Mouse (Mus musculus): ENCODE measurements at regions not wholly inside any gene's neighbourhood (a gene's known extent, or its start where the extent isn't known, plus 50 kb on each side); places are given as distances from the start of the nearest gene placed in this dataset.

- no peaks in the 10 kb centered on the region for H3K27me3 ChIP-seq (ENCODE audit: control insufficient read depth, insufficient read depth, low read length)
- no peak overlapping the region for H3K4me2 ChIP-seq (ENCODE audit: low read depth)
- H3K4me1 ChIP-seq (ENCODE audit: control insufficient read depth, insufficient read depth, low read length) = no peaks in the 10 kb centered on the region
- H3K9me3 ChIP-seq (ENCODE audit: control insufficient read depth, low read length) = no peaks in the 10 kb centered on the region
- no peak overlapping the region for H3K9ac ChIP-seq (ENCODE audit: low read length)
- ATAC-seq (ENCODE audit: insufficient read depth, low FRiP score, low TSS enrichment) = no peak
- no peak overlapping the region for H3K27ac ChIP-seq (ENCODE audit: low read depth, low read length)
- DNase-seq (ENCODE audit: low spot score) = no peak
- H3K4me3 ChIP-seq (ENCODE audit: low read depth, low read length) = no peak overlapping the region
- 84% methylated on average over 1 of the region's 1 CpGs for WGBS
- no peaks in the 10 kb centered on the region for H3K36me3 ChIP-seq (ENCODE audit: control insufficient read depth, insufficient read depth, low read length)
Observed at GRCm38 (mm10) chr10:97249760-97250159, 229.6 kb upstream of the Dcn start.

- Histone ChIP-seq H3K9ac (ENCODE audit: low read length) (no peak overlapping the region), H3K9me3 (ENCODE audit: control insufficient read depth, low read length) (no peaks in the 10 kb centered on the region), H3K4me2 (ENCODE audit: low read depth) (no peak overlapping the region), H3K27me3 (ENCODE audit: control insufficient read depth, insufficient read depth, low read length) (no peaks in the 10 kb centered on the region), H3K4me3 (ENCODE audit: low read depth, low read length) (no peak overlapping the region), H3K4me1 (ENCODE audit: control insufficient read depth, insufficient read depth, low read length) (no peaks in the 10 kb centered on the region), H3K36me3 (ENCODE audit: control insufficient read depth, insufficient read depth, low read length) (no peaks in the 10 kb centered on the region), H3K27ac (ENCODE audit: low read depth, low read length) (no peak overlapping the region)
- no peak for ATAC-seq (ENCODE audit: insufficient read depth, low FRiP score, low TSS enrichment)
- WGBS = 84% methylated on average over 2 of the region's 2 CpGs
- no peak for DNase-seq (ENCODE audit: low spot score)
Observed at GRCm38 (mm10) chr10:97250167-97250566, 229.2 kb upstream of the Dcn start.

GRCm38 (mm10) chr10:97265959-97266517 lies 213.4 kb upstream of the Dcn start:
- ATAC-seq (ENCODE audit: insufficient read depth, low FRiP score, low TSS enrichment) (no peak), DNase-seq (ENCODE audit: low spot score) (peak; percentile 59)
- Histone ChIP-seq H3K36me3 (ENCODE audit: control insufficient read depth, insufficient read depth, low read length) (no peaks in the 10 kb centered on the region), H3K4me3 (ENCODE audit: low read depth, low read length) (no peak overlapping the region), H3K27ac (ENCODE audit: low read depth, low read length) (no peak overlapping the region), H3K9ac (ENCODE audit: low read length) (no peak overlapping the region), H3K27me3 (ENCODE audit: control insufficient read depth, insufficient read depth, low read length) (no peaks in the 10 kb centered on the region), H3K4me2 (ENCODE audit: low read depth) (no peak overlapping the region), H3K4me1 (ENCODE audit: control insufficient read depth, insufficient read depth, low read length) (no peaks in the 10 kb centered on the region), H3K9me3 (ENCODE audit: control insufficient read depth, low read length) (no peaks in the 10 kb centered on the region)
- 59% methylated on average over 6 of the region's 6 CpGs for WGBS

- H3K4me2 ChIP-seq (ENCODE audit: low read depth) = no peak overlapping the region
- WGBS = 83% methylated on average over 2 of the region's 2 CpGs
- ATAC-seq (ENCODE audit: insufficient read depth, low FRiP score, low TSS enrichment) = no peak
- no peaks in the 10 kb centered on the region for H3K36me3 ChIP-seq (ENCODE audit: control insufficient read depth, insufficient read depth, low read length)
- no peaks in the 10 kb centered on the region for H3K27me3 ChIP-seq (ENCODE audit: control insufficient read depth, insufficient read depth, low read length)
- H3K27ac ChIP-seq (ENCODE audit: low read depth, low read length) = no peak overlapping the region
- DNase-seq (ENCODE audit: low spot score) = no peak
- no peaks in the 10 kb centered on the region for H3K4me1 ChIP-seq (ENCODE audit: control insufficient read depth, insufficient read depth, low read length)
- no peak overlapping the region for H3K4me3 ChIP-seq (ENCODE audit: low read depth, low read length)
- H3K9me3 ChIP-seq (ENCODE audit: control insufficient read depth, low read length) = no peaks in the 10 kb centered on the region
- no peak overlapping the region for H3K9ac ChIP-seq (ENCODE audit: low read length)
Observed at GRCm38 (mm10) chr10:97282416-97282815, 197.0 kb upstream of the Dcn start.

- Histone ChIP-seq H3K9me3 (ENCODE audit: control insufficient read depth, low read length) (no peaks in the 10 kb centered on the region), H3K9ac (ENCODE audit: low read length) (no peak overlapping the region), H3K27me3 (ENCODE audit: control insufficient read depth, insufficient read depth, low read length) (no peaks in the 10 kb centered on the region), H3K4me2 (ENCODE audit: low read depth) (no peak overlapping the region), H3K4me3 (ENCODE audit: low read depth, low read length) (no peak overlapping the region), H3K36me3 (ENCODE audit: control insufficient read depth, insufficient read depth, low read length) (no peaks in the 10 kb centered on the region), H3K4me1 (ENCODE audit: control insufficient read depth, insufficient read depth, low read length) (no peaks in the 10 kb centered on the region), H3K27ac (ENCODE audit: low read depth, low read length) (no peak overlapping the region)
- whole genome bisulfite sequencing = 84% methylated on average over 4 of the region's 4 CpGs
- DNase-seq (ENCODE audit: low spot score) = no peak
- ATAC-seq (ENCODE audit: insufficient read depth, low FRiP score, low TSS enrichment) = no peak
Observed at GRCm38 (mm10) chr10:97282841-97283496, 196.4 kb upstream of the Dcn start.

- Histone ChIP-seq H3K4me3 (ENCODE audit: low read depth, low read length) (no peak overlapping the region), H3K9me3 (ENCODE audit: control insufficient read depth, low read length) (no peaks in the 10 kb centered on the region), H3K27ac (ENCODE audit: low read depth, low read length) (no peak overlapping the region), H3K27me3 (ENCODE audit: control insufficient read depth, insufficient read depth, low read length) (no peaks in the 10 kb centered on the region), H3K36me3 (ENCODE audit: control insufficient read depth, insufficient read depth, low read length) (no peaks in the 10 kb centered on the region), H3K4me2 (ENCODE audit: low read depth) (no peak overlapping the region), H3K4me1 (ENCODE audit: control insufficient read depth, insufficient read depth, low read length) (no peaks in the 10 kb centered on the region), H3K9ac (ENCODE audit: low read length) (no peak overlapping the region)
- no peak for ATAC-seq (ENCODE audit: insufficient read depth, low FRiP score, low TSS enrichment)
- 81% methylated on average over 3 of the region's 3 CpGs for WGBS
- DNase-seq (ENCODE audit: low spot score) = no peak
Observed at GRCm38 (mm10) chr10:97304791-97305355, 174.5 kb upstream of the Dcn start.

- Histone ChIP-seq H3K27me3 (ENCODE audit: control insufficient read depth, insufficient read depth, low read length) (no peaks in the 10 kb centered on the region), H3K4me1 (ENCODE audit: control insufficient read depth, insufficient read depth, low read length) (no peaks in the 10 kb centered on the region), H3K9ac (ENCODE audit: low read length) (no peak overlapping the region), H3K27ac (ENCODE audit: low read depth, low read length) (no peak overlapping the region), H3K4me3 (ENCODE audit: low read depth, low read length) (no peak overlapping the region), H3K4me2 (ENCODE audit: low read depth) (no peak overlapping the region), H3K9me3 (ENCODE audit: control insufficient read depth, low read length) (no peaks in the 10 kb centered on the region), H3K36me3 (ENCODE audit: control insufficient read depth, insufficient read depth, low read length) (no peaks in the 10 kb centered on the region)
- ATAC-seq (ENCODE audit: insufficient read depth, low FRiP score, low TSS enrichment) = no peak
- WGBS = 94% methylated on average over 5 of the region's 5 CpGs
- DNase-seq (ENCODE audit: low spot score) = no peak
Observed at GRCm38 (mm10) chr10:97309580-97309979, 169.8 kb upstream of the Dcn start.

- WGBS = 43% methylated on average over 12 of the region's 12 CpGs
- Histone ChIP-seq H3K4me3 (ENCODE audit: low read depth, low read length) (peak overlapping the region; percentile 13; the same call in 1 of the 2 replicates), H3K27ac (ENCODE audit: low read depth, low read length) (no peak overlapping the region), H3K4me1 (ENCODE audit: control insufficient read depth, insufficient read depth, low read length) (no peaks in the 10 kb centered on the region), H3K36me3 (ENCODE audit: control insufficient read depth, insufficient read depth, low read length) (no peaks in the 10 kb centered on the region), H3K27me3 (ENCODE audit: control insufficient read depth, insufficient read depth, low read length) (no peaks in the 10 kb centered on the region), H3K9ac (ENCODE audit: low read length) (no peak overlapping the region; the same call in 1 of the 2 replicates), H3K9me3 (ENCODE audit: control insufficient read depth, low read length) (no peaks in the 10 kb centered on the region), H3K4me2 (ENCODE audit: low read depth) (peak overlapping the region; percentile 32)
- peak; percentile 15; the same call in 1 of the 2 replicates for ATAC-seq (ENCODE audit: insufficient read depth, low FRiP score, low TSS enrichment)
- DNase-seq (ENCODE audit: low spot score) = no peak
Observed at GRCm38 (mm10) chr10:97312509-97312908, 166.9 kb upstream of the Dcn start.

GRCm38 (mm10) chr10:97312978-97313377 lies 166.4 kb upstream of the Dcn start:
- Histone ChIP-seq H3K4me1 (ENCODE audit: control insufficient read depth, insufficient read depth, low read length) (no peaks in the 10 kb centered on the region), H3K27ac (ENCODE audit: low read depth, low read length) (peak overlapping the region; percentile 86), H3K4me2 (ENCODE audit: low read depth) (peak overlapping the region; percentile 47), H3K4me3 (ENCODE audit: low read depth, low read length) (peak overlapping the region; percentile 30), H3K9me3 (ENCODE audit: control insufficient read depth, low read length) (no peaks in the 10 kb centered on the region), H3K9ac (ENCODE audit: low read length) (peak overlapping the region; percentile 53), H3K36me3 (ENCODE audit: control insufficient read depth, insufficient read depth, low read length) (no peaks in the 10 kb centered on the region), H3K27me3 (ENCODE audit: control insufficient read depth, insufficient read depth, low read length) (no peaks in the 10 kb centered on the region)
- under 1% methylated on average over 17 of the region's 17 CpGs for WGBS
- DNase-seq (ENCODE audit: low spot score) (peak; percentile 97), ATAC-seq (ENCODE audit: insufficient read depth, low FRiP score, low TSS enrichment) (peak; percentile 92)
